Mouse (Mus musculus) ES-Bruce4 (cell line): ENCODE measurements around the gene Htr1a.

Experiments
- CTCF ChIP-seq: IDR thresholded peaks from one replicate; pipeline ENCODE4 v1.8.1; 2011; ENCODE audit warnings: low read depth, low read length
- EP300 ChIP-seq: IDR thresholded peaks from 2 replicates; pipeline ENCODE4 v1.6.1; 2011; ENCODE audit warnings: low read depth, low read length; ENCODE audit not compliant: insufficient read depth
- POLR2A ChIP-seq: IDR thresholded peaks from one replicate; pipeline ENCODE4 v1.8.1; 2011; ENCODE audit warnings: low read length; ENCODE audit not compliant: insufficient read depth

DNA sequence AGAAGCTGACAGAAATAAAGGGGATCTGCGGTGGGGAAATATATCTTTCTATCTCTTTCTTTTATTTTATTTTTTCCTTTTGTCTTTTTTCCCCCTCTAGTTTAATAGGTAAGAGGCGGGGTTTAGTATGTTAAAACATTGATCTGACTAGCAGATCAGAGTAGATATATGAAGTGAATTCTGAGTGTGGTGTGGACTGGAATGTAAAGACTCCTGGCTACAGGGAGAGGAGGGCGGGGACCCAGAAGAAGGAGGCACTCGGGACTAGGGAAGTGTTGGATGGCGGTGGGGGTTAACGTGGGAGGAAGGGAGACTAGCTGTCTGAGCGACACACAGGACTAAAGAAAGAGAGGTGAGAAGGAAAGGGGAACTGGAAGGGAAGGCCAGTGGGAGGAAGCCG lies at the start of gene Htr1a:
- TF ChIP-seq EP300, result no peak
- no peak for TF ChIP-seq CTCF
- no peak for TF ChIP-seq POLR2A
